Mouse (Mus musculus) myocyte (in vitro differentiated cells): Measurements from ENCODE around the gene Unc5c. TPM values are rescaled to one million over a fixed set of nuclear protein-coding genes. Genes with fewer than 3 reads are reported as not detected.

Source experiments
- H3K27me3 ChIP-seq: one replicate; pipeline ENCODE4 v1.6.1; 2011; ENCODE audit not compliant: control insufficient read depth, insufficient read depth, insufficient read length
- H3K36me3 ChIP-seq: one replicate; pipeline ENCODE4 v1.6.1; 2011; ENCODE audit not compliant: control insufficient read depth, insufficient read depth
- H3K4me2 ChIP-seq: one replicate; pipeline ENCODE4 v1.6.1; 2011; ENCODE audit warnings: low read depth, control low read depth
- H3K4me3 ChIP-seq: one replicate; pipeline ENCODE4 v1.5.1; 2011; ENCODE audit warnings: mild to moderate bottlenecking, control low read depth, moderate library complexity
- H3K79me2 ChIP-seq: one replicate; pipeline ENCODE4 v1.6.1; 2011; ENCODE audit not compliant: control insufficient read depth, insufficient read depth
- H3ac ChIP-seq: one replicate; pipeline ENCODE4 v1.6.1; 2011; ENCODE audit not compliant: control insufficient read depth, insufficient read length
- CEBPB ChIP-seq: IDR thresholded peaks from 2 replicates; pipeline ENCODE4 v1.6.1; 2011; ENCODE audit warnings: mild to moderate bottlenecking, moderate library complexity; ENCODE audit not compliant: poor library complexity, insufficient read depth, severe bottlenecking
- E2F4 ChIP-seq: IDR thresholded peaks from one replicate; pipeline ENCODE4 v1.6.1; 2011; ENCODE audit warnings: mild to moderate bottlenecking, control low read depth, moderate library complexity; ENCODE audit not compliant: insufficient read depth
- MAX ChIP-seq: IDR thresholded peaks from one replicate; pipeline ENCODE4 v1.6.1; 2011; ENCODE audit warnings: low read depth, mild to moderate bottlenecking, control low read depth
- MYOD1 ChIP-seq, 3 experiments: IDR thresholded peaks; one replicate each; pipeline ENCODE4 v1.6.1; 2011; ENCODE audit warnings: control low read depth in 2 of 3, low read depth in 2 of 3, mild to moderate bottlenecking in 2 of 3, moderate library complexity in 1 of 3; ENCODE audit not compliant: insufficient read length in 2 of 3, control insufficient read depth in 1 of 3
- MYOG ChIP-seq, 3 experiments: IDR thresholded peaks; one replicate each; pipeline ENCODE4 v1.6.1; 2011; ENCODE audit warnings: control low read depth in 2 of 3, low read depth in 2 of 3, mild to moderate bottlenecking in 2 of 3; ENCODE audit not compliant: insufficient read length in 2 of 3, control insufficient read depth in 1 of 3, insufficient read depth in 1 of 3
- POLR2A ChIP-seq: IDR thresholded peaks from one replicate; pipeline ENCODE4 v1.6.1; 2011; ENCODE audit warnings: low read depth, mild to moderate bottlenecking, control low read depth, moderate library complexity; ENCODE audit not compliant: insufficient read length
- POLR2AphosphoS2 ChIP-seq: IDR thresholded peaks from one replicate; pipeline ENCODE4 v1.6.1; 2011; ENCODE audit warnings: low read depth, control low read depth; ENCODE audit not compliant: insufficient read length
- REST ChIP-seq: IDR thresholded peaks from one replicate; pipeline ENCODE4 v1.6.1; 2011; ENCODE audit warnings: mild to moderate bottlenecking, control low read depth, moderate library complexity; ENCODE audit not compliant: insufficient read depth, insufficient read length
- SRF ChIP-seq: IDR thresholded peaks from one replicate; pipeline ENCODE4 v1.6.1; 2011; ENCODE audit warnings: low read depth; ENCODE audit not compliant: control insufficient read depth, insufficient read length
- TCF12 ChIP-seq: IDR thresholded peaks from one replicate; pipeline ENCODE4 v1.6.1; 2011; ENCODE audit warnings: mild to moderate bottlenecking, control low read depth; ENCODE audit not compliant: poor library complexity, insufficient read depth, severe bottlenecking
- TCF3 ChIP-seq: IDR thresholded peaks from one replicate; pipeline ENCODE4 v1.6.1; 2011; ENCODE audit warnings: low read depth, control low read depth; ENCODE audit not compliant: insufficient read length
- USF1 ChIP-seq: IDR thresholded peaks from one replicate; pipeline ENCODE4 v1.6.1; 2011; ENCODE audit warnings: low read depth, mild to moderate bottlenecking, control low read depth, moderate library complexity
- polyA plus RNA-seq: library from polyadenylated mRNA; unstranded; fragments of >200 nt; fragmentation: generic; extraction: Trizol; gene quantifications from one replicate; pipeline ENCODE4 v1.2.1, GENCODE M21; 2012; ENCODE audit warnings: missing spikeins

The Unc5c gene
- polyA plus RNA-seq, 1 experiment = 1.00 TPM

DNA sequence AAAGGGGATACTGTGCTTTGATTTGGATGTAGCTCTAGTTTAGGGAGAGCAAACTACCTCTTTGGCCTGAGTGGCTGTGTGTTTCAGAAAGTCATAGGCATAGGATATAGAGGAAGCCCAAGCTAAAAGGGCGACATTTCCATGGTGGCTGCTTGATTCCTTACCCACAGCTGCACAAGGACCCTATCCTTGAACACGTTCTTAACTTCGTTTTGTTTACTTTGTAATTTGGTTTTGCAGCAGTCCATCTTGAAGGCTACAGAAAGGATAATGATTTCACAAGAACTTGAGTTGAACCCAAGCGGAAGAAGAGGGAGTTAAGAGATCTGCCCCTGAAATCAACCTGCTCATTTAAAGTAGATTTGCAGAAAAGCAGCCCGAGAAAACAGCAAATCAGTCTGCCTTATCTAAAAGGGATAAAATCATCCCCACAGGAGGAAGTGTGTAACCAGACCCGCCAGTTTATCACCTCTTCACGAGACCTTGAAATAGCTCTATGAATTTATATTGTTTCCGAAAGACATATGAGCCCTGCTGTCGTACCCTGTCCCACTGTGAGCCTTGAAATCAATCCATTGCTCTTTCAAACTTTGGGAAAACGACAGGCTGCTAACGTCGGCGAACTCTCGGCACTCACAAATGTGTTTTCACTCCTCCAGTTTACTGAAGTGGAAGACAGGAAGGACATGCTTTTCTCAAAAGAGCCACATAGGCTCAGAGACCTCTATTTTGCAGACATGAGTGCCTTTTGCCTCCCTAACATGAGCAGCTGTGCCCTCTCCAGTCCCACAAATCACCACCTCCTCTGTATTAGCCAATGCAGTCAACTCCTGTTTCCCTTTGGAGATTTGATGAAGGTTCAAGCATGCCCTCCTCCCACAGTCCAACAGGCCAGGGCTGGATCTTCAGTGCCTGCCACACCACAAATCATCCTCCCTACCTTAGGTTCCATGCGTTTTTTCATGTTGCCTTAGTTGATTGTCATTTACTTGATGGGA lies 195.3 kb downstream of the Unc5c start:
- Histone ChIP-seq H3K79me2 (no peaks in the 10 kb centered on the region), H3K36me3 (no peaks in the 10 kb centered on the region), H3K4me2 (no peak overlapping the region), H3K27me3 (no peaks in the 10 kb centered on the region), H3ac (no peak overlapping the region), H3K4me3 (no peak overlapping the region)
- TF ChIP-seq POLR2A (no peak), MYOG (IDR thresholded peaks at IDR 0.05; ENCODE audit: control insufficient read depth in 1 of 3, insufficient read depth in 1 of 3, insufficient read length in 2 of 3, low read depth in 2 of 3) (no peak), E2F4 (no peak), REST (no peak), MYOD1 (IDR thresholded peaks at IDR 0.05; ENCODE audit: control insufficient read depth in 1 of 3, insufficient read length in 2 of 3, low read depth in 2 of 3) (no peak), TCF3 (no peak), MAX (no peak), CEBPB (no peak), USF1 (no peak), SRF (no peak), TCF12 (no peak), POLR2AphosphoS2 (no peak)

GRCm38 (mm10) chr3:141689113-141689512 lies 224.1 kb downstream of the Unc5c start:
- no peak overlapping the region for H3K4me2 ChIP-seq
- no peaks in the 10 kb centered on the region for H3K79me2 ChIP-seq
- H3K36me3 ChIP-seq = no peaks in the 10 kb centered on the region
- H3K27me3 ChIP-seq = no peaks in the 10 kb centered on the region
- no peak overlapping the region for H3K4me3 ChIP-seq
- TF ChIP-seq REST (no peak), POLR2A (no peak), TCF12 (no peak), MYOD1 (IDR thresholded peaks at IDR 0.05; ENCODE audit: control insufficient read depth in 1 of 3, insufficient read length in 2 of 3, low read depth in 2 of 3) (no peak), MYOG (IDR thresholded peaks at IDR 0.05; ENCODE audit: control insufficient read depth in 1 of 3, insufficient read depth in 1 of 3, insufficient read length in 2 of 3, low read depth in 2 of 3) (no peak), TCF3 (no peak), SRF (no peak), CEBPB (no peak), POLR2AphosphoS2 (no peak), MAX (no peak), E2F4 (no peak), USF1 (no peak)
- H3ac ChIP-seq = no peak overlapping the region

DNA sequence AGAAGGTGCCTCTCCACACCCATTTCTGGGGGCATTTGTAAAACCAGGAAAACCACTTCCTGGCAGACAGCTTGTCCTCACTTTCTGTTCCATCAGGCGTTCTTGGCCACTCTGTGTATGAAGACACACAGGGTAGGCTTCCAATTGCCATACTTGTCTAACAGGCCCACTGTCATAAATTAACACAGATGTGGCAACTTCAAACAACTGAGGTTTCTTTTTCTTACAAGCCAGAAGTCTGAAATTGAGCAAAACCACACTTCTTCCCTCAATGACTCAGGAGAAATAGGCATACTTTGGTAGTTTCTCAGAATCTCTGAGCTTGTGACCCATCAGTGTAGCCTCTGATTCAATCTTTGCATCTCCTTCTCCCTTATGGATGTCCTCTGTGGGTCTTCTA lies 225.7 kb downstream of the Unc5c start:
- Histone ChIP-seq H3ac (no peak overlapping the region), H3K79me2 (no peaks in the 10 kb centered on the region), H3K4me3 (no peak overlapping the region), H3K36me3 (no peaks in the 10 kb centered on the region), H3K27me3 (no peaks in the 10 kb centered on the region), H3K4me2 (no peak overlapping the region)
- no peak for TF ChIP-seq MYOG (IDR thresholded peaks at IDR 0.05; ENCODE audit: control insufficient read depth in 1 of 3, insufficient read depth in 1 of 3, insufficient read length in 2 of 3, low read depth in 2 of 3)
- TF ChIP-seq TCF12 = no peak
- no peak for TF ChIP-seq TCF3
- TF ChIP-seq MAX = no peak
- no peak for TF ChIP-seq CEBPB
- no peak for TF ChIP-seq SRF
- no peak for TF ChIP-seq USF1
- no peak for TF ChIP-seq MYOD1 (IDR thresholded peaks at IDR 0.05; ENCODE audit: control insufficient read depth in 1 of 3, insufficient read length in 2 of 3, low read depth in 2 of 3)
- TF ChIP-seq POLR2AphosphoS2 = no peak
- TF ChIP-seq POLR2A = no peak
- TF ChIP-seq REST = no peak
- TF ChIP-seq E2F4 = no peak

DNA sequence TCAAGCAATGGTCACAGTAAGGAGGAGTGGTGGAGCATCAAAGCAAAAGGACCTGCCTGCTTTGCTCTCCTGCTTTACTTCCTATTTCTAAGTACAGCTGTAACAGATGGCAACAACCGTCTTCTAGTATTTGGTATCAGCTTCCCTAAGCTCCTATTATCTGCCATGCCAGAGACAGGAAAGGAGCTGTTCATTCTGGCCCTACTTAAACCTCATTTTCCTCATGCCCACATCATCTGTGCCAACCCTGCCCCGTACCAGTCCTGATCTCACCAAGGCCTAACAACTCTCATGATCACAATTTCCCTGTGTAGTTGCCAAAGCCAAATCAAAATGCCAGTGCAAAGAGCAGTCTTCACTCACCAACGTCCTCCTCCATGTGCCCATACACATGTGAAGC lies 226.4 kb downstream of the Unc5c start:
- Histone ChIP-seq H3K27me3 (no peaks in the 10 kb centered on the region), H3K4me2 (no peak overlapping the region), H3ac (no peak overlapping the region), H3K36me3 (no peaks in the 10 kb centered on the region), H3K4me3 (no peak overlapping the region), H3K79me2 (no peaks in the 10 kb centered on the region)
- no peak for TF ChIP-seq USF1
- no peak for TF ChIP-seq E2F4
- TF ChIP-seq TCF3 = no peak
- TF ChIP-seq POLR2A = no peak
- TF ChIP-seq MYOD1 (IDR thresholded peaks at IDR 0.05; ENCODE audit: control insufficient read depth in 1 of 3, insufficient read length in 2 of 3, low read depth in 2 of 3) = no peak
- no peak for TF ChIP-seq SRF
- no peak for TF ChIP-seq TCF12
- no peak for TF ChIP-seq MAX
- no peak for TF ChIP-seq MYOG (IDR thresholded peaks at IDR 0.05; ENCODE audit: control insufficient read depth in 1 of 3, insufficient read depth in 1 of 3, insufficient read length in 2 of 3, low read depth in 2 of 3)
- TF ChIP-seq POLR2AphosphoS2 = no peak
- no peak for TF ChIP-seq CEBPB
- no peak for TF ChIP-seq REST
